Mouse (Mus musculus): ENCODE data around the gene Olfr453. TPM values are rescaled to one million over a fixed set of nuclear protein-coding genes. Genes with fewer than 3 reads are reported as not detected.

The Olfr453 gene
- polyA plus RNA-seq, 1 experiment = not detected

DNA sequence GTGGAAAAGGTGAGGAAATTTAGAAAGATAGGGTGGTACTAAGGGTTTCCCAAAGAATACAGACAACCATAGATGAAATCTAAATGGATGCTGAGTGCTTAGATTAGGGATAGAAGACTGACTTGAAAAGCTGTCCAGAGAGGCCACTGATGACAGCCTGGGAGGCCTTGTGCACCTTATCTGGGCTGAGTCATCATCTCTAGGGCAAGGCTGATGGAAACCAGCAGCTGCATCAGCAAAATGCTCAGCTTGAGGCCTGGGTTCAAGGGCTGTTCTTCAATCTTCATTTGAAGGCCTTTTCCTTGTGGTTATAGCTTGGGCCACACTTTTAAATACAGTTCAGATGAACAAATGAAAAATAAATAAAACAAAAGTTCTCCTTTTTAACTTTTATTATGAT lies 21.2 kb upstream of the Olfr453 start:
- H3K36me3 ChIP-seq (ENCODE audit: control insufficient read depth, insufficient read depth, low read length) = no peaks in the 10 kb centered on the region
- no peak overlapping the region for H3K27ac ChIP-seq (ENCODE audit: control insufficient read depth, insufficient read depth, low read length)
- TF ChIP-seq POLR2A (IDR thresholded peaks at IDR 0.05; ENCODE audit: control insufficient read depth, extremely low read depth, insufficient read depth, low read length, poor library complexity) (no peak), CTCF (IDR thresholded peaks at IDR 0.05; ENCODE audit: borderline replicate concordance, control insufficient read depth, extremely low read depth, insufficient read depth, low read length, poor library complexity) (no peak)
- no peaks in the 10 kb centered on the region for H3K27me3 ChIP-seq (ENCODE audit: control insufficient read depth, insufficient read depth, low read length)
- H3K4me3 ChIP-seq (ENCODE audit: control insufficient read depth, insufficient read depth, low read length) = no peak overlapping the region
- no peaks in the 10 kb centered on the region for H3K4me1 ChIP-seq (replicated peaks; ENCODE audit: control insufficient read depth, insufficient read depth, low read length)
- no peak for DNase-seq

DNA sequence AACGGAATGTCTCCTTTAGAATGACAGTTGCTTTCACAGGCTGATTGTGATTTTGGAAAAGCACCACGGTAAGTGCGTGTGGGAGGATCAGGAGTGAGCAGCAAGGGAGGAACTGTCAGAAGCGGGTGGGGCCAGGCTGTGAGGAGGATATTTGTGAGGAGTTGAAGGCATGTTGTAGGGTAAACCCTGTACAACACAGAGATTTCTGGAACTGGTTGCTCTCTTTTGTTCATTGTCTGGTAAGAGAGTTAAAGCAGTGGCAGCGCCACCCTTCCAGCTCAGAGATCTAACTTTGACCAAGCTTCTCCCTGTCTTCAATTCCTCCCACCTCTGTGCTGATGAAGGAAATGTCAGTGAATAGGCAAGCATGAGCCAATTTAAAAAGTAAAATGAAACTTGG lies 3.1 kb downstream of the Olfr453 start:
- H3K27me3 ChIP-seq (ENCODE audit: control insufficient read depth, insufficient read depth, low read length) = no peaks in the 10 kb centered on the region
- no peak for DNase-seq
- no peak overlapping the region for H3K4me3 ChIP-seq (ENCODE audit: control insufficient read depth, insufficient read depth, low read length)
- no peak for TF ChIP-seq POLR2A (IDR thresholded peaks at IDR 0.05; ENCODE audit: control insufficient read depth, extremely low read depth, insufficient read depth, low read length, poor library complexity)
- TF ChIP-seq CTCF (IDR thresholded peaks at IDR 0.05; ENCODE audit: borderline replicate concordance, control insufficient read depth, extremely low read depth, insufficient read depth, low read length, poor library complexity) = no peak
- no peaks in the 10 kb centered on the region for H3K4me1 ChIP-seq (replicated peaks; ENCODE audit: control insufficient read depth, insufficient read depth, low read length)
- 85% methylated on average over 5 of the region's 5 CpGs for WGBS
- H3K27ac ChIP-seq (ENCODE audit: control insufficient read depth, insufficient read depth, low read length) = no peak overlapping the region
- H3K36me3 ChIP-seq (ENCODE audit: control insufficient read depth, insufficient read depth, low read length) = no peaks in the 10 kb centered on the region

DNA sequence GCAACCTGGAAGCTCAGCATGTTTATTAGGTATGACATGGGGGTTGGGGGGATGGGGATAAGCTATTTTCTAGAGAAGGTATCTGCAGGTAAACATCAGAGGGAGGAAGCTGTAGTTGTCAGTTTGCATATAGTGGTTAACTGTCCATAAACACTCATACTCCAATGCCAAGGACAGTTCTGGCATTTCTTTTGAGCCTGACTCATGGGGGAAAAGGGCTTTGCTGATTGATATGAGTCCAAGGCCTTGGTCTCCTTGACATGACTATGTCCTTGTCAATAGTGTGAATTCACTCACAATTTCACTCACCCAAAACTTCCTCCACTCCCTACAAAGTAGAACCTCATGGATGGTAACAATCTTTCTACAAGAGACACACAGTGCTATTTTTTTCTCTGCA lies 8.7 kb downstream of the Olfr453 start:
- Histone ChIP-seq H3K27me3 (ENCODE audit: control insufficient read depth, insufficient read depth, low read length) (no peaks in the 10 kb centered on the region), H3K4me3 (ENCODE audit: control insufficient read depth, insufficient read depth, low read length) (no peak overlapping the region), H3K36me3 (ENCODE audit: control insufficient read depth, insufficient read depth, low read length) (no peaks in the 10 kb centered on the region), H3K4me1 (replicated peaks; ENCODE audit: control insufficient read depth, insufficient read depth, low read length) (no peaks in the 10 kb centered on the region), H3K27ac (ENCODE audit: control insufficient read depth, insufficient read depth, low read length) (no peak overlapping the region)
- no peak for TF ChIP-seq CTCF (IDR thresholded peaks at IDR 0.05; ENCODE audit: borderline replicate concordance, control insufficient read depth, extremely low read depth, insufficient read depth, low read length, poor library complexity)
- TF ChIP-seq POLR2A (IDR thresholded peaks at IDR 0.05; ENCODE audit: control insufficient read depth, extremely low read depth, insufficient read depth, low read length, poor library complexity) = no peak
- DNase-seq = no peak

DNA sequence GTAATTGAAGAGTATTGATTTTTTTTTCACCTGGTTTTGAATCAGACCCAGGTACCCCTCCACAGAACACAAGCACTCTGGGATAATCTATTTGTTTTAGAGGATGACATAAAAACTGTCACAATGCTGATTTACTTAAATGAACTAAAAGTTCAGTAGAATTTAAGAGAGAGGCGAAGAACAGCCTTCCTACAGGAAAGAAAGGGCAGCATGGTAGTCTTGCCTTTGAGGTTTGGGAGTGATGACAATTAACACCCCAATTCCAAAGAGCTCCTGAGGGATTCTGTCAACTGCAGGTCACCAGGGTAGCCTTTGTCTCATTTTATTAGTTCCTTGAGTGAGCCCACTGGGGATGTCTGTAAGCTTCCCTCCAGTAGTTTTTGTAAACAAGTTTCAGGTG lies 16.9 kb downstream of the Olfr453 start, which contains the start of gene Olfr38:
Gene Olfr38 (plus strand): TSS at position 301 of the 400 bp plus-strand sequence.
- no peak for DNase-seq
- TF ChIP-seq CTCF (IDR thresholded peaks at IDR 0.05; ENCODE audit: borderline replicate concordance, control insufficient read depth, extremely low read depth, insufficient read depth, low read length, poor library complexity) = no peak
- TF ChIP-seq POLR2A (IDR thresholded peaks at IDR 0.05; ENCODE audit: control insufficient read depth, extremely low read depth, insufficient read depth, low read length, poor library complexity) = no peak
- WGBS = 85% methylated on average over 1 of the region's 1 CpGs
- Histone ChIP-seq H3K27ac (ENCODE audit: control insufficient read depth, insufficient read depth, low read length) (no peak within 1 kb of the TSS), H3K36me3 (ENCODE audit: control insufficient read depth, insufficient read depth, low read length) (no peaks in the 10 kb centered on the region), H3K27me3 (ENCODE audit: control insufficient read depth, insufficient read depth, low read length) (no peaks in the 10 kb centered on the region), H3K4me3 (ENCODE audit: control insufficient read depth, insufficient read depth, low read length) (no peak within 1 kb of the TSS), H3K4me1 (replicated peaks; ENCODE audit: control insufficient read depth, insufficient read depth, low read length) (no peaks in the 10 kb centered on the region)

DNA sequence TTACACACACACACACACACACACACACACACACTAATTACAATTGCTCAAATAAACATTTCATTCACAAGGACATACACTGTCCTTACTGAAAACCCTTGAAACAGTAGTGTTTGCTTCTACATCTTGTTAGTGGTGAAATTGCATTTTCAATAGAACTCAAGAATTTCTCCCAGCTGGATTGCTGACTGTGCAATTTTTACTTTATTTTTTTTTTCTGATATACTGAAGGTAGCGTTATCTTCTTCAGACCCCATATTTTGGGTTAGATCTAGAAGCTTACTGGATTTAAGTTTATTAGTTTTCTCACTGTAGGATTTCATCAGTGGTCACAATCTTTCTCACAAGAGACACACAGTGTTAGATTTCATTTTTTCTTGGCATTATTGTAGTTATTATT lies 37.9 kb downstream of the Olfr453 start:
- no peaks in the 10 kb centered on the region for H3K27me3 ChIP-seq (ENCODE audit: control insufficient read depth, insufficient read depth, low read length)
- no peaks in the 10 kb centered on the region for H3K4me1 ChIP-seq (replicated peaks; ENCODE audit: control insufficient read depth, insufficient read depth, low read length)
- no peak overlapping the region for H3K27ac ChIP-seq (ENCODE audit: control insufficient read depth, insufficient read depth, low read length)
- WGBS = 92% methylated on average over 1 of the region's 1 CpGs
- no peak for DNase-seq
- TF ChIP-seq CTCF (IDR thresholded peaks at IDR 0.05; ENCODE audit: borderline replicate concordance, control insufficient read depth, extremely low read depth, insufficient read depth, low read length, poor library complexity) = no peak
- H3K36me3 ChIP-seq (ENCODE audit: control insufficient read depth, insufficient read depth, low read length) = no peaks in the 10 kb centered on the region
- no peak overlapping the region for H3K4me3 ChIP-seq (ENCODE audit: control insufficient read depth, insufficient read depth, low read length)

DNA sequence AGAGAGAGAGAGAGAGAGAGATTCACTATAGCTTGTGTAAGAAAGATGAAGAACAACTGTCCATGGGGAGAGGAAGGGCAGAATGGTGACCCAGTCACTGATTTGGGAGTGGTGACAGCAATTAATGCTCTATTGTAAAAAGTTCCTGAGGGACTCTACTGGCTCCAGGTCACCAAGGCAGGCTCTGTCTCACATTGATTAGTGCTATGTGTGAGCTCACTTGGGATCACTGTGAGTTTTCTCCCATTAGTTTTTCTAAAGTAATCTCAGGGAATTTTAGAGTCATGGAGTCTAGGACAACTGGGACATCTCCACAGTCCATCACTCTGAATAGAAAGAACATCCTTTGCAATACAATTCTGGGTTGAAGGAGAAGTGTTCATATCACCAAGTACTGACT lies 45.6 kb downstream of the Olfr453 start, which contains the start of gene Olfr452:
Gene Olfr452 (plus strand): TSS at position 301 of the 400 bp plus-strand sequence.
- DNase-seq = no peak
- Histone ChIP-seq H3K27ac (ENCODE audit: control insufficient read depth, insufficient read depth, low read length) (no peak within 1 kb of the TSS), H3K4me1 (replicated peaks; ENCODE audit: control insufficient read depth, insufficient read depth, low read length) (no peaks in the 10 kb centered on the region), H3K27me3 (ENCODE audit: control insufficient read depth, insufficient read depth, low read length) (no peaks in the 10 kb centered on the region), H3K4me3 (ENCODE audit: control insufficient read depth, insufficient read depth, low read length) (no peak within 1 kb of the TSS), H3K36me3 (ENCODE audit: control insufficient read depth, insufficient read depth, low read length) (no peaks in the 10 kb centered on the region)
- TF ChIP-seq POLR2A (IDR thresholded peaks at IDR 0.05; ENCODE audit: control insufficient read depth, extremely low read depth, insufficient read depth, low read length, poor library complexity) = no peak
- TF ChIP-seq CTCF (IDR thresholded peaks at IDR 0.05; ENCODE audit: borderline replicate concordance, control insufficient read depth, extremely low read depth, insufficient read depth, low read length, poor library complexity) = no peak

DNA sequence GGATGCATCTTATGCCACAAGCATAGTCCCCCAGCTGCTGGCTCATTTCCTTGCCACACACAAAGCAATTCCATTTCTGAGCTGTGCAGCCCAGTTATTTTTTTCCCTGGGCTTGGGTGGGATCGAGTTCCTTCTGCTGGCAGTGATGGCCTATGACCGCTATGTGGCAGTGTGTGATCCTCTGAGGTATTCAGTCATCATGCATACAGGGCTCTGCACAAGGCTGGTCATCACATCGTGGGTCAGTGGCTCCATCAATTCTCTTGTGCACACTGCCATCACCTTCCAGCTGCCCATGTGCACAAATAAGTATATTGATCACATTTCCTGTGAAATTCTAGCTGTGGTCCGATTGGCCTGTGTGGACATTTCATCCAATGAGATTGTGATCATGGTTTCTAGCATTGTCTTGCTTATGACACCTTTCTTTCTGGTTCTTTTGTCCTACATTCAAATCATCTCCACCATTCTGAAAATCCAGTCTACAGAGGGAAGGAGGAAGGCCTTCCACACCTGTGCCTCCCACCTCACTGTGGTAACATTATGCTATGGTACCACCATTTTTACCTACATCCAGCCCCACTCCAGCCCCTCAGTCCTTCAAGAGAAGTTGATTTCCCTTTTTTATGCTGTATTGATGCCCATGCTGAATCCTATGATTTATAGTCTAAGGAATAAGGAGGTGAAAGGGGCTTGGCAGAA lies 51.2 kb downstream of the Olfr453 start:
- WGBS = 53% methylated on average over 4 of the region's 4 CpGs
- Histone ChIP-seq H3K27me3 (ENCODE audit: control insufficient read depth, insufficient read depth, low read length) (no peaks in the 10 kb centered on the region), H3K36me3 (ENCODE audit: control insufficient read depth, insufficient read depth, low read length) (no peaks in the 10 kb centered on the region), H3K27ac (ENCODE audit: control insufficient read depth, insufficient read depth, low read length) (no peak overlapping the region), H3K4me1 (replicated peaks; ENCODE audit: control insufficient read depth, insufficient read depth, low read length) (no peaks in the 10 kb centered on the region), H3K4me3 (ENCODE audit: control insufficient read depth, insufficient read depth, low read length) (no peak overlapping the region)
- DNase-seq = no peak
- TF ChIP-seq CTCF (IDR thresholded peaks at IDR 0.05; ENCODE audit: borderline replicate concordance, control insufficient read depth, extremely low read depth, insufficient read depth, low read length, poor library complexity) (no peak), POLR2A (IDR thresholded peaks at IDR 0.05; ENCODE audit: control insufficient read depth, extremely low read depth, insufficient read depth, low read length, poor library complexity) (no peak)

All from thymus, adult 2 months (tissue).